Mouse (Mus musculus) small intestine, adult 2 months (tissue): ENCODE results near the gene AF067063. TPM values are rescaled to one million over a fixed set of nuclear protein-coding genes. Genes with fewer than 3 reads are reported as not detected.

Experiments used
- H3K27ac ChIP-seq: fragments of 200-500 bp; 2 replicates; pipeline ENCODE4 v1.5.1; 2012; ENCODE audit warnings: low read depth, low read length, control low read depth, inconsistent platforms; ENCODE audit not compliant: insufficient read depth
- H3K27me3 ChIP-seq: fragments of 200-500 bp; 2 replicates; pipeline ENCODE4 v1.6.1; 2012; ENCODE audit warnings: mild to moderate bottlenecking, moderate library complexity, low read length, inconsistent platforms; ENCODE audit not compliant: control insufficient read depth, insufficient read depth
- H3K36me3 ChIP-seq: fragments of 200-500 bp; 2 replicates; pipeline ENCODE4 v1.6.1; 2012; ENCODE audit warnings: mild to moderate bottlenecking, low read length, control low read depth, inconsistent platforms; ENCODE audit not compliant: control insufficient read depth, insufficient read depth
- H3K4me1 ChIP-seq: fragments of 200-500 bp; 2 replicates; pipeline ENCODE4 v1.6.1; 2012; ENCODE audit warnings: low read length, inconsistent platforms, mixed read lengths; ENCODE audit not compliant: control insufficient read depth, insufficient read depth, insufficient read length
- H3K4me3 ChIP-seq: fragments of 200-500 bp; 2 replicates; pipeline ENCODE4 v1.5.1; 2012; ENCODE audit warnings: low read depth, mild to moderate bottlenecking, control low read depth, inconsistent platforms, low read length, moderate library complexity
- CTCF ChIP-seq: fragments of 200-500 bp; IDR thresholded peaks from 2 replicates; pipeline ENCODE4 v1.5.1; 2012; ENCODE audit warnings: low read depth, mild to moderate bottlenecking, control low read depth, inconsistent platforms, low read length, moderate library complexity, mixed read lengths; ENCODE audit not compliant: insufficient replicate concordance, insufficient read length; ENCODE audit errors: extremely low read depth
- POLR2A ChIP-seq: fragments of 200-500 bp; IDR thresholded peaks from 2 replicates; pipeline ENCODE4 v1.6.1; 2012; ENCODE audit warnings: low read depth, mild to moderate bottlenecking, control low read depth, inconsistent platforms, low read length, moderate library complexity
- WGBS: fragments of 180-500 bp; shearing (Covaris S2); methylation state at CpG from one replicate; pipeline ENCODE4 v1.1.7; 2018; 5-methylcytosine and 5-hydroxymethylcytosine counted together
- polyA plus RNA-seq: library from polyadenylated mRNA; depleted of rRNA; stranded (reverse); fragments of >200 nt; gene quantifications from 2 replicates; pipeline ENCODE4 v1.2.3, GENCODE M21; 2012; rRNA removed

Gene AF067063
- polyA plus RNA-seq, 1 experiment, result not detected

GRCm38 (mm10) chr13:119790761-119791579 is 39.0 kb downstream of the AF067063 start, which contains the start of gene Zfp131:
Gene Zfp131, minus strand, starts transcription at chr13:119790889.
- under 1% methylated on average over 78 of the region's 86 CpGs for WGBS
- Histone ChIP-seq H3K27me3 (no peaks in the 10 kb centered on the region), H3K4me1 (no peaks in the 10 kb centered on the region; the same call in 1 of the 2 replicates), H3K27ac (peak within 1 kb of the TSS; percentile 76), H3K4me3 (peak within 1 kb of the TSS; percentile 87), H3K36me3 (peaks cover 6% of the 10 kb centered on the region)
- TF ChIP-seq CTCF (no peak), POLR2A (peak; percentile 84)

- WGBS, result 1% methylated on average over 60 of the region's 66 CpGs
- peaks cover 11% of the 10 kb centered on the region for H3K36me3 ChIP-seq
- H3K4me3 ChIP-seq, result peak overlapping the region; percentile 87
- H3K27me3 ChIP-seq, result no peaks in the 10 kb centered on the region
- H3K27ac ChIP-seq, result peak overlapping the region; percentile 76
- no peaks in the 10 kb centered on the region; the same call in 1 of the 2 replicates for H3K4me1 ChIP-seq
- TF ChIP-seq POLR2A (no peak; the same call in 1 of the 2 replicates), CTCF (no peak)
Observed at GRCm38 (mm10) chr13:119789851-119790717, 39.9 kb downstream of the AF067063 start.

- TF ChIP-seq CTCF, result no peak
- TF ChIP-seq POLR2A, result no peak
- H3K4me1 ChIP-seq, result no peaks in the 10 kb centered on the region
- no peak overlapping the region for H3K4me3 ChIP-seq
- WGBS, result 80% methylated on average over 4 of the region's 4 CpGs
- H3K36me3 ChIP-seq, result peaks cover 38% of the 10 kb centered on the region
- H3K27ac ChIP-seq, result no peak overlapping the region
- H3K27me3 ChIP-seq, result no peaks in the 10 kb centered on the region
Observed at GRCm38 (mm10) chr13:119783581-119783980, 46.4 kb downstream of the AF067063 start.

Other genes with a start within 250 kb of the AF067063 start
- 2.4 and 2.8 TPM in 2 replicates for gene Ccl28, start 206.4 kb downstream of the AF067063 start, polyA plus RNA-seq
- gene Hmgcs1, start 139.8 kb downstream of the AF067063 start, polyA plus RNA-seq, result 7.8 and 14.3 TPM in 2 replicates
- 0.05 TPM in 2 replicates for gene Nim1k, start 74.3 kb downstream of the AF067063 start, polyA plus RNA-seq
- 1.6 and 3.6 TPM in 2 replicates for gene Zfp131, start 39.3 kb downstream of the AF067063 start, polyA plus RNA-seq
- not detected in 2 replicates for gene D13Ertd608e, start 5.8 kb upstream of the AF067063 start, polyA plus RNA-seq
- gene Tcstv1, start 64.6 kb upstream of the AF067063 start, polyA plus RNA-seq, result not detected in 2 replicates
- gene Gm21761, start 99.1 kb upstream of the AF067063 start, polyA plus RNA-seq, result not detected in 2 replicates
- not detected in 2 replicates for gene B020031M17Rik, start 120.6 kb upstream of the AF067063 start, polyA plus RNA-seq
- not detected in 2 replicates for gene Gm36079, start 196.8 kb upstream of the AF067063 start, polyA plus RNA-seq
- 0.05 and 0.17 TPM in 2 replicates for gene Gm21188, start 222.0 kb upstream of the AF067063 start, polyA plus RNA-seq